In genomic region chr17:25941511-25942241, GRCm38 (mm10) we compare ENCODE assay signal across 8 mouse cellular contexts. TPM values are rescaled to one million over a fixed set of nuclear protein-coding genes. Genes with fewer than 3 reads are reported as not detected.
DNase-seq lines count a peak whose midpoint lies in the region; ATAC-seq and TF ChIP-seq lines count a peak whose summit lies in the region.

No protein-coding gene starts in this region.

- DNase-seq in ES-E14 (ENCODE audit: low read depth, low spot score) = no peak
- peak; percentile 47 for DNase-seq in c-Kit-negative CD71-positive TER-119-positive erythroid progenitor cells, embryonic 14.5 days (ENCODE audit: low read depth, low spot score)
- DNase-seq in heart, postnatal 36 days = peak; percentile 86
- peak; percentile 75 for DNase-seq in layer of hippocampus, postnatal 14 days (ENCODE audit: low spot score in 2 of 2)
- peak; percentile 62 for DNase-seq in lung, postnatal 25 days (ENCODE audit: low spot score)
- peak; percentile 76 for DNase-seq in retina, embryonic 14.5 days (ENCODE audit: low spot score)
- DNase-seq in thymus, postnatal 25 days = peak; percentile 74

- 3% methylated on average over 54 of the region's 54 CpGs for WGBS in forebrain, embryonic 15.5 days

- ATAC-seq in forebrain, embryonic 15.5 days (replicated peaks) = peak; percentile 83

- H3K27ac ChIP-seq in ES-E14 (ENCODE audit: insufficient read depth, low read depth, low read length, poor library complexity, severe bottlenecking) = no peak overlapping the region; the same call in 1 of the 2 replicates
- H3K27ac ChIP-seq in forebrain, embryonic 15.5 days (replicated peaks) = peak overlapping the region; percentile 87

- H3K27me3 ChIP-seq in forebrain, embryonic 15.5 days = no peaks in the 10 kb centered on the region

- intact Hi-C loops in heart, postnatal 36 days (cut with DNase I) = loop anchor here (2.0 to 5.0 kb wide), 3 partner anchors 41 to 679 kb away; no protein-coding TSS in a partner anchor

- peak overlapping the region; percentile 84 for H3K4me2 ChIP-seq in forebrain, embryonic 15.5 days (replicated peaks)

- in situ Hi-C loops in ES-E14 (cut with MboI; ENCODE audit: low sequenced_read_pairs in 2 of 2, unreplicated experiment in 2 of 2) = no loop called here

- H3K9me3 ChIP-seq in ES-E14 (ENCODE audit: control insufficient read depth, insufficient read depth, low read depth, low read length) = no peaks in the 10 kb centered on the region
- no peaks in the 10 kb centered on the region for H3K9me3 ChIP-seq in forebrain, embryonic 15.5 days

- H3K4me1 ChIP-seq in ES-E14 (ENCODE audit: control insufficient read depth in 2 of 2, insufficient read depth in 2 of 2, low read length in 2 of 2, poor library complexity in 1 of 2) = peaks cover 3 to 23% of the 10 kb centered on the region in 2 experiments; a peak in 2 of 4 replicates
- H3K4me1 ChIP-seq in forebrain, embryonic 15.5 days = peaks cover 20% of the 10 kb centered on the region

- H3K4me3 ChIP-seq in ES-E14 (ENCODE audit: insufficient read depth in 1 of 2, low read depth in 1 of 2, low read length in 2 of 2, poor library complexity in 1 of 2, severe bottlenecking in 1 of 2) = peak overlapping the region; percentile 88 to 92
- peak overlapping the region; percentile 81 for H3K4me3 ChIP-seq in forebrain, embryonic 15.5 days

- peak overlapping the region; percentile 98 for H3K9ac ChIP-seq in ES-E14 (ENCODE audit: insufficient read depth, low read depth, low read length, poor library complexity, severe bottlenecking)
- peak overlapping the region; percentile 95 for H3K9ac ChIP-seq in forebrain, embryonic 15.5 days (replicated peaks)

- peaks cover 7% of the 10 kb centered on the region for H3K36me3 ChIP-seq in ES-E14 (ENCODE audit: control insufficient read depth, insufficient read depth, low read length, poor library complexity, severe bottlenecking)
- H3K36me3 ChIP-seq in forebrain, embryonic 15.5 days = peaks cover 4% of the 10 kb centered on the region

TF ChIP-seq in ES-E14, 5 proteins besides CTCF, POLR2A, EP300 and RAD21:
- TF ChIP-seq MAFK (IDR thresholded peaks at IDR 0.05; ENCODE audit: insufficient read depth, low read depth, low read length) = no peak
- TF ChIP-seq HCFC1 (IDR thresholded peaks at IDR 0.05; ENCODE audit: borderline replicate concordance, insufficient read depth, low read length) = peak; percentile 82
TF ChIP-seq in ES-E14: peak in this region for 1.

RNA-seq across cellular contexts. Expression of gene Pigq, which starts 3.1 kb away (rescaled TPM):
- total RNA-seq in ES-E14 (2012; rRNA removed) = 44.4 and 56.9 TPM in 2 replicates
- 51.7 and 53.4 TPM in 2 replicates for polyA plus RNA-seq in forebrain, embryonic 15.5 days (2015; fragmentation: Nextera tagmentation; extraction: Ambion mirVana)
- total RNA-seq in heart, postnatal 36 days (2021) = 10 to 100 TPM; 45.6 to 48.2 TPM
- total RNA-seq in layer of hippocampus, postnatal 14 days (2021) = 100 to 1,000 TPM; 160 to 168 TPM

RNA-seq across cellular contexts. Expression of gene Nhlrc4, which starts 3.1 kb away (rescaled TPM):
- 0.16 and 0.18 TPM in 2 replicates for total RNA-seq in ES-E14 (2012; rRNA removed)
- polyA plus RNA-seq in forebrain, embryonic 15.5 days (2015; fragmentation: Nextera tagmentation; extraction: Ambion mirVana) = not detected in 2 replicates
- total RNA-seq in heart, postnatal 36 days (2021) = under 1 TPM in 1 of 2 experiments, not detected in 1; 0.19 TPM
- total RNA-seq in layer of hippocampus, postnatal 14 days (2021) = not detected

RNA-seq across cellular contexts. Expression of gene A930017K11Rik, which starts 10.7 kb away (rescaled TPM):
- total RNA-seq in ES-E14 (2012; rRNA removed) = not detected in 2 replicates
- polyA plus RNA-seq in forebrain, embryonic 15.5 days (2015; fragmentation: Nextera tagmentation; extraction: Ambion mirVana) = 0.09 TPM in 1 of 2 replicates, not detected in the other
- total RNA-seq in heart, postnatal 36 days (2021) = under 1 TPM; 0.19 to 0.33 TPM
- under 1 TPM in 1 of 2 experiments, not detected in 1; 0.14 TPM for total RNA-seq in layer of hippocampus, postnatal 14 days (2021)

RNA-seq across cellular contexts. Expression of gene Rab40c, which starts 22.1 kb away (rescaled TPM):
- 14.6 and 15.7 TPM in 2 replicates for total RNA-seq in ES-E14 (2012; rRNA removed)
- 50.8 and 52.6 TPM in 2 replicates for polyA plus RNA-seq in forebrain, embryonic 15.5 days (2015; fragmentation: Nextera tagmentation; extraction: Ambion mirVana)
- 10 to 100 TPM; 18.4 to 21.2 TPM for total RNA-seq in heart, postnatal 36 days (2021)
- 10 to 100 TPM; 48.6 to 52.2 TPM for total RNA-seq in layer of hippocampus, postnatal 14 days (2021)

RNA-seq across cellular contexts. Expression of gene Capn15, which starts 43.9 kb away (rescaled TPM):
- 18.0 and 19.0 TPM in 2 replicates for total RNA-seq in ES-E14 (2012; rRNA removed)
- polyA plus RNA-seq in forebrain, embryonic 15.5 days (2015; fragmentation: Nextera tagmentation; extraction: Ambion mirVana) = 23.9 and 24.8 TPM in 2 replicates
- total RNA-seq in heart, postnatal 36 days (2021) = 1 to 10 TPM; 7.2 TPM
- 10 to 100 TPM; 44.4 to 46.2 TPM for total RNA-seq in layer of hippocampus, postnatal 14 days (2021)
